Mouse (Mus musculus) olfactory bulb, adult 2 months (tissue): ENCODE measurements around the gene Cops9. TPM values are rescaled to one million over a fixed set of nuclear protein-coding genes. Genes with fewer than 3 reads are reported as not detected.

Experiments used
- H3K27ac ChIP-seq: fragments of 200-500 bp; 2 replicates; pipeline ENCODE4 v1.5.1; 2012; ENCODE audit warnings: low read depth, low read length; ENCODE audit not compliant: insufficient read depth
- H3K4me1 ChIP-seq: fragments of 200-500 bp; 2 replicates; pipeline ENCODE4 v1.6.1; 2012; ENCODE audit warnings: low read length; ENCODE audit not compliant: control insufficient read depth, insufficient read depth
- H3K4me3 ChIP-seq: fragments of 200-500 bp; 2 replicates; pipeline ENCODE4 v1.5.1; 2012; ENCODE audit warnings: mild to moderate bottlenecking, low read depth, low read length, moderate library complexity; ENCODE audit not compliant: insufficient read depth
- CTCF ChIP-seq: fragments of 200-500 bp; IDR thresholded peaks from 2 replicates; pipeline ENCODE4 v1.5.1; 2012; ENCODE audit warnings: low read depth, mild to moderate bottlenecking, low read length, moderate library complexity; ENCODE audit not compliant: insufficient read depth
- POLR2A ChIP-seq: fragments of 200-500 bp; IDR thresholded peaks from 2 replicates; pipeline ENCODE4 v1.6.1; 2012; ENCODE audit warnings: mild to moderate bottlenecking, low read depth, low read length, moderate library complexity; ENCODE audit not compliant: insufficient read depth
- WGBS: fragments of 180-500 bp; shearing (Covaris S2); methylation state at CpG from one replicate; pipeline ENCODE4 v1.1.7; 2018; 5-methylcytosine and 5-hydroxymethylcytosine counted together
- polyA plus RNA-seq: library from polyadenylated mRNA; stranded (reverse); fragments of >200 nt; gene quantifications from 2 replicates; pipeline ENCODE4 v1.2.4, GENCODE M21; 2012; ENCODE audit warnings: low replicate concordance; ENCODE audit not compliant: missing spikeins, insufficient read depth, insufficient read length

Cops9 gene
- polyA plus RNA-seq, 1 experiment = not detected

GRCm38 (mm10) chr1:92673258-92673782, 31.5 kb upstream of the Cops9 start:
- TF ChIP-seq CTCF (no peak), POLR2A (no peak)
- Histone ChIP-seq H3K27ac (no peak overlapping the region), H3K4me3 (no peak overlapping the region), H3K4me1 (no peaks in the 10 kb centered on the region; the same call in 1 of the 2 replicates)
- WGBS = 89% methylated on average over 5 of the region's 5 CpGs

- Histone ChIP-seq H3K27ac (no peak overlapping the region), H3K4me3 (no peak overlapping the region), H3K4me1 (peaks cover 3% of the 10 kb centered on the region; the same call in 1 of the 2 replicates)
- TF ChIP-seq POLR2A (no peak), CTCF (no peak)
- WGBS = 76% methylated on average over 4 of the region's 4 CpGs
Measured at GRCm38 (mm10) chr1:92671326-92671725, 29.5 kb upstream of the Cops9 start.

GRCm38 (mm10) chr1:92669430-92669829, 27.6 kb upstream of the Cops9 start:
- H3K27ac ChIP-seq = no peak overlapping the region
- 63% methylated on average over 3 of the region's 3 CpGs for WGBS
- no peak for TF ChIP-seq POLR2A
- TF ChIP-seq CTCF = no peak
- H3K4me1 ChIP-seq = peaks cover 3% of the 10 kb centered on the region; the same call in 1 of the 2 replicates
- H3K4me3 ChIP-seq = no peak overlapping the region

- 56% methylated on average over 6 of the region's 6 CpGs for WGBS
- Histone ChIP-seq H3K4me1 (peaks cover 3% of the 10 kb centered on the region; the same call in 1 of the 2 replicates), H3K27ac (no peak overlapping the region), H3K4me3 (no peak overlapping the region)
- no peak for TF ChIP-seq POLR2A
- TF ChIP-seq CTCF = no peak
Measured at GRCm38 (mm10) chr1:92667106-92667505, 25.3 kb upstream of the Cops9 start.

GRCm38 (mm10) chr1:92659392-92659791, 17.6 kb upstream of the Cops9 start:
- no peak for TF ChIP-seq CTCF
- no peak for TF ChIP-seq POLR2A
- H3K27ac ChIP-seq = no peak overlapping the region
- H3K4me3 ChIP-seq = no peak overlapping the region
- no peaks in the 10 kb centered on the region for H3K4me1 ChIP-seq
- 67% methylated on average over 5 of the region's 5 CpGs for WGBS

GRCm38 (mm10) chr1:92657025-92657820, 15.4 kb upstream of the Cops9 start:
- Histone ChIP-seq H3K4me1 (no peaks in the 10 kb centered on the region), H3K27ac (no peak overlapping the region), H3K4me3 (no peak overlapping the region)
- 83% methylated on average over 11 of the region's 11 CpGs for WGBS
- no peak for TF ChIP-seq POLR2A
- no peak for TF ChIP-seq CTCF

- H3K4me1 ChIP-seq = peaks cover 7% of the 10 kb centered on the region; the same call in 1 of the 2 replicates
- H3K27ac ChIP-seq = no peak overlapping the region
- TF ChIP-seq POLR2A (no peak), CTCF (no peak)
- H3K4me3 ChIP-seq = no peak overlapping the region
- 49% methylated on average over 2 of the region's 2 CpGs for WGBS
Measured at GRCm38 (mm10) chr1:92654676-92655075, 12.9 kb upstream of the Cops9 start.

GRCm38 (mm10) chr1:92653179-92653578, 11.4 kb upstream of the Cops9 start:
- Histone ChIP-seq H3K4me1 (peaks cover 7% of the 10 kb centered on the region; the same call in 1 of the 2 replicates), H3K4me3 (no peak overlapping the region), H3K27ac (no peak overlapping the region)
- 86% methylated on average over 3 of the region's 3 CpGs for WGBS
- no peak for TF ChIP-seq POLR2A
- no peak for TF ChIP-seq CTCF

GRCm38 (mm10) chr1:92651467-92651866, 9.7 kb upstream of the Cops9 start:
- no peak for TF ChIP-seq CTCF
- no peak for TF ChIP-seq POLR2A
- Histone ChIP-seq H3K4me3 (no peak overlapping the region), H3K4me1 (peaks cover 7% of the 10 kb centered on the region; the same call in 1 of the 2 replicates), H3K27ac (no peak overlapping the region)
- 49% methylated on average over 3 of the region's 3 CpGs for WGBS
